Mouse (Mus musculus) myocyte (in vitro differentiated cells): ENCODE results near the gene Eef1akmt1.
A peak's percentile ranks its signal among the peaks of the same experiment; 100 is the strongest.

Experiments
- CEBPB ChIP-seq: IDR thresholded peaks from 2 replicates; pipeline ENCODE4 v1.6.1; 2011; ENCODE audit warnings: mild to moderate bottlenecking, moderate library complexity; ENCODE audit not compliant: poor library complexity, insufficient read depth, severe bottlenecking
- E2F4 ChIP-seq: IDR thresholded peaks from one replicate; pipeline ENCODE4 v1.6.1; 2011; ENCODE audit warnings: mild to moderate bottlenecking, control low read depth, moderate library complexity; ENCODE audit not compliant: insufficient read depth
- MAX ChIP-seq: IDR thresholded peaks from one replicate; pipeline ENCODE4 v1.6.1; 2011; ENCODE audit warnings: low read depth, mild to moderate bottlenecking, control low read depth
- MYOD1 ChIP-seq, 3 experiments: IDR thresholded peaks; one replicate each; pipeline ENCODE4 v1.6.1; 2011; ENCODE audit warnings: control low read depth in 2 of 3, low read depth in 2 of 3, mild to moderate bottlenecking in 2 of 3, moderate library complexity in 1 of 3; ENCODE audit not compliant: insufficient read length in 2 of 3, control insufficient read depth in 1 of 3
- MYOG ChIP-seq, 3 experiments: IDR thresholded peaks; one replicate each; pipeline ENCODE4 v1.6.1; 2011; ENCODE audit warnings: control low read depth in 2 of 3, low read depth in 2 of 3, mild to moderate bottlenecking in 2 of 3; ENCODE audit not compliant: insufficient read length in 2 of 3, control insufficient read depth in 1 of 3, insufficient read depth in 1 of 3
- POLR2A ChIP-seq: IDR thresholded peaks from one replicate; pipeline ENCODE4 v1.6.1; 2011; ENCODE audit warnings: low read depth, mild to moderate bottlenecking, control low read depth, moderate library complexity; ENCODE audit not compliant: insufficient read length
- POLR2AphosphoS2 ChIP-seq: IDR thresholded peaks from one replicate; pipeline ENCODE4 v1.6.1; 2011; ENCODE audit warnings: low read depth, control low read depth; ENCODE audit not compliant: insufficient read length
- REST ChIP-seq: IDR thresholded peaks from one replicate; pipeline ENCODE4 v1.6.1; 2011; ENCODE audit warnings: mild to moderate bottlenecking, control low read depth, moderate library complexity; ENCODE audit not compliant: insufficient read depth, insufficient read length
- SRF ChIP-seq: IDR thresholded peaks from one replicate; pipeline ENCODE4 v1.6.1; 2011; ENCODE audit warnings: low read depth; ENCODE audit not compliant: control insufficient read depth, insufficient read length
- TCF12 ChIP-seq: IDR thresholded peaks from one replicate; pipeline ENCODE4 v1.6.1; 2011; ENCODE audit warnings: mild to moderate bottlenecking, control low read depth; ENCODE audit not compliant: poor library complexity, insufficient read depth, severe bottlenecking
- USF1 ChIP-seq: IDR thresholded peaks from one replicate; pipeline ENCODE4 v1.6.1; 2011; ENCODE audit warnings: low read depth, mild to moderate bottlenecking, control low read depth, moderate library complexity

DNA sequence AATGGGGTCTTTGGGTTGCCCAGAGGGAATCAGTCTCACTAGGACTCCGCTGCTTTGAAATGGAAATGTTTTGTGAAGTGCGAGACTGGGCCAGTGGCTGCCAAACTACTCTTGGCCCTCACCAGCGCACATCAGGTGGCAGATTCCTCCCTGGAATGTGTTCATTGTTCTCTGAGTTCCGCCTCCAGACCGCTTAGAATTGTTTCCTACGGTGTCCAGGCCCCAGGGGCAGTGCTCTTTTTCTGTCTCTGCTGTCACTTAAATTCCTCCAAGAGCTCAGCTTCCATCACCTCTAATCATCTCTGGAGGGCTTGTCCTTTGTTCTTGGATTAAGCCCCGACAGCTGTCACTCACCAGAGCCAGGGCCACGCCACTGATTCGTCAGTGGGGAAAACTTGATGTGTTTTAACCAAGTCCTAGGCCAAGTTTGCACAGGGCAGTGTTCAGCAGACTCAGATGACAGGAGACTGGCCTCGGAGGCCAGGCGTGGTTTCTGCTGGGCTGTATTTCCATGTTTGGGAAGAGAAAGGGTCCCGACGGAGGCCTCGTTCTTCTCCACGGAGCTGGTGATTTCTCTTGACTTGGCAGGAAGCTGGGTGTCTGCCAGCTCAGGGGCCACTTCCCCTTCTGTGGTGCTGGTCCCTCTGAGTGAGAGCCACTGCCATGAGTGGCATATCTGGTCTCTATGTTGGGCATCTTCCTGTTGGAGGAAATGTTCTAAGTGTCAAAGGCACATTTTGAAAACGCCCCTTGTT is 34.0 kb downstream of the Eef1akmt1 start:
- TF ChIP-seq MYOD1 (IDR thresholded peaks at IDR 0.05; ENCODE audit: control insufficient read depth in 1 of 3, insufficient read length in 2 of 3, low read depth in 2 of 3) (peak in 1 of 3 experiments; percentile 18), POLR2A (no peak), E2F4 (no peak), MAX (no peak), MYOG (IDR thresholded peaks at IDR 0.05; ENCODE audit: control insufficient read depth in 1 of 3, insufficient read depth in 1 of 3, insufficient read length in 2 of 3, low read depth in 2 of 3) (peak in 1 of 3 experiments; percentile 11), REST (no peak), USF1 (no peak), POLR2AphosphoS2 (no peak), TCF12 (no peak), SRF (no peak), CEBPB (no peak)
